Mouse (Mus musculus) heart, postnatal 4 days (tissue): ENCODE measurements around the gene Pgm3. TPM values are rescaled to one million over a fixed set of nuclear protein-coding genes. Genes with fewer than 3 reads are reported as not detected.

Experiments
- DNase-seq: peaks from one replicate; pipeline ENCODE4 v3.0.0; 2021
- total RNA-seq, 2 experiments: library from RNA; stranded (reverse); gene quantifications; 2 replicates each; pipeline ENCODE4 v1.2.3; 2021

The Pgm3 gene
- total RNA-seq, 2 experiments from 2014 or later, result 11.4 to 14.5 TPM

- DNase-seq, result no peak
Measured at GRCm38 (mm10) chr9:86569314-86569910, 2.2 kb downstream of the Pgm3 start.

- no peak for DNase-seq
Measured at GRCm38 (mm10) chr9:86560543-86560942, 11.1 kb downstream of the Pgm3 start.

GRCm38 (mm10) chr9:86554641-86555040 lies 17.0 kb downstream of the Pgm3 start:
- no peak for DNase-seq

- DNase-seq, result no peak
Measured at GRCm38 (mm10) chr9:86553886-86554285, 17.8 kb downstream of the Pgm3 start.

- no peak for DNase-seq
Measured at GRCm38 (mm10) chr9:86550717-86551116, 20.9 kb downstream of the Pgm3 start.

GRCm38 (mm10) chr9:86549637-86550162 lies 21.9 kb downstream of the Pgm3 start:
- no peak for DNase-seq

GRCm38 (mm10) chr9:86544559-86544958 lies 27.1 kb downstream of the Pgm3 start:
- no peak for DNase-seq

GRCm38 (mm10) chr9:86543451-86543850 lies 28.2 kb downstream of the Pgm3 start:
- no peak for DNase-seq

GRCm38 (mm10) chr9:86534071-86534470 lies 37.6 kb downstream of the Pgm3 start:
- DNase-seq, result no peak

GRCm38 (mm10) chr9:86525600-86525999 lies 46.0 kb downstream of the Pgm3 start:
- peak; percentile 7 for DNase-seq

GRCm38 (mm10) chr9:86522335-86522734 lies 49.3 kb downstream of the Pgm3 start:
- no peak for DNase-seq

- DNase-seq, result no peak
Measured at GRCm38 (mm10) chr9:86514798-86515197, 56.8 kb downstream of the Pgm3 start.

GRCm38 (mm10) chr9:86514390-86514789 lies 57.3 kb downstream of the Pgm3 start:
- no peak for DNase-seq

GRCm38 (mm10) chr9:86513733-86514132 lies 57.9 kb downstream of the Pgm3 start:
- DNase-seq, result peak; percentile 8

- no peak for DNase-seq
Measured at GRCm38 (mm10) chr9:86507437-86507836, 64.2 kb downstream of the Pgm3 start.

Other genes starting within 250 kb of the Pgm3 start
- 1 to 10 TPM; 2.6 to 2.9 TPM for gene Ube2cbp, start 106.9 kb downstream of the Pgm3 start, total RNA-seq
- gene Dop1a, start 104.7 kb downstream of the Pgm3 start, total RNA-seq, result 10 to 100 TPM; 24.0 to 27.0 TPM
- gene Rwdd2a, start 149 bp upstream of the Pgm3 start, total RNA-seq, result under 1 TPM; 0.33 to 0.59 TPM
- 10 to 100 TPM; 42.5 to 46.4 TPM for gene Me1, start 124.1 kb upstream of the Pgm3 start, total RNA-seq
- gene Prss35, start 171.8 kb upstream of the Pgm3 start, total RNA-seq, result 1 to 10 TPM; 6.6 to 7.7 TPM